Mouse (Mus musculus) kidney, adult 2 months (tissue): ENCODE results near the gene Cd33.

Source experiments
- CTCF ChIP-seq: fragments of 200-500 bp; conservative IDR thresholded peaks from 2 replicates; pipeline ENCODE4 v1.5.1; 2011; ENCODE audit warnings: low read depth, mild to moderate bottlenecking, control low read depth, low read length, moderate library complexity, mixed read lengths; ENCODE audit not compliant: insufficient read depth, insufficient read length
- POLR2A ChIP-seq: fragments of 200-500 bp; IDR thresholded peaks from one replicate; pipeline ENCODE4 v1.6.1; 2011; ENCODE audit warnings: low read depth, low read length, control low read depth

DNA sequence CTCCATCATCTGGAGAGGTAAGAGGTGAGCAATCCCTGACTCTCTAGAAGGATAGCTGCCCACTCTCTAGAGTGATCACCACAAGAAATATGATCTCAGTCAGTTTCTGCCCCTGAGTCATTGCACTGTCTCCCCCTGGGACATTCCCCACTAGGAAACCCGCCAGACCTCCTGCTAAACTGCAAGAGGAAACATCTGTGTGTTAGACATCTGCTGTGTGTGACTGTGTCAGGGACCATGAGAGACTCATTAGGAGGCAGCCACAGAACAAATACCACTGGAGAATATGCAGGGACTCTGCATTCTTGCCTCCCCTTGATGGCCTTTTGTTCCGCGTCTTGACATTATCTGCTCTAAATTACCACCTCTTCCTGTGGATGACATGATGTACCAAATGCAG lies 10.3 kb upstream of the Cd33 start:
- TF ChIP-seq CTCF, result no peak
- no peak for TF ChIP-seq POLR2A
